Mouse (Mus musculus) regulatory T cell (primary cell): ENCODE data around the gene Gm19668.
"Not testable (repeated sequence)": the region's sequence is repeated elsewhere in the genome, so short reads cannot be mapped to it uniquely, and the experiment has no call there.

Experiments
- in situ Hi-C: fragments of 300-600 bp; cut with MboI, MseI; formaldehyde crosslinking; loops from one replicate; pipeline ENCODE4 v1.15.1; 2025; ENCODE audit warnings: high pct_unique_total_duplicates

The Gm19668 gene

GRCm38 (mm10) chr10:77771225-77771624 lies 27.7 kb downstream of the Gm19668 start, which contains the start of gene Gm3238:
TSS of gene Gm3238 (minus strand) at chr10:77771325.
- in situ Hi-C loops = not testable (repeated sequence)

DNA sequence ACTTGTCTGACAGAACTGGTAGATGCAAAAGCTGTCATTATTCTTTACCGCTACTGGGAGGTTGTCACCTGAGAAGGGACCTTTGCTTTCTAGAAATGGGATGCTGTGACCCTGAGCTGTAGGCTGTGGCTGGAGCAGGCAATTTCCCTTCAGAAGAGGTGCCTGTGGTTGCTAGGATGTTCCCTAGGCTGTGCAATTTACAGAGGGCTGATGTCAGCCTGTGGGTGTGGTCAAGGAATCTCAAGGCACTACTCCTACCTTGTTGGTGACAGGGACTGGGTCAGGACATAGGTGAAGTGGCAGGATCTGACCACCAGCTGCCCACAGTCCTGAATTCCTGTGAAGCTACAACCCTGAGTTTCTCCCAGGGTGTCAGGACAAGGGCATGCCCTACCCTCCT lies 29.2 kb downstream of the Gm19668 start:
- in situ Hi-C loops = no loop called here

DNA sequence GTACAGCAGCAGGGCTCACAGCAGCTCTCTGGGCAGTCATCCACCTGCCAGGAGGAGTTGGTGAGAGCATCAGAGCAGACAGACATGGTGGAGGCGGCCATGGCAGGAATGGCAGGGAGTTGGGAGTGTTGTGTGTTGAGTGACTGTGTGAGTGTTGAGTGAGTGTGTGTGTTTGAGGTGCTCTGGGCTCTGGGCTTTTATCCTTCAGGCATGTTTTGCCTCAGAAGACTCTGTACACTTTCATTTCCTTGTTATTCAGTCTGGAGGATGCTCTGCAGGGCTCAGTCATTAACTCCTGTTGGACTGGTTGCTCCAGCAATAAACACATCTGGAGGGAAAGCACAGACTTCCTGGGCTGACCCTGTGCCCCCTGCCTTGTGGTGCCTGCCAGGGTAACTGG lies 39.4 kb downstream of the Gm19668 start, which contains the start of gene Gm3233:
Gm3233 (minus strand) TSS at position 101 of the 400 bp plus-strand sequence.
- in situ Hi-C loops = loop anchor here (10.0 kb wide), 1 partner anchor 1955 kb away; no protein-coding TSS in a partner anchor

GRCm38 (mm10) chr10:77753448-77753847 lies 45.5 kb downstream of the Gm19668 start:
- in situ Hi-C loops = loop anchor here (10.0 kb wide), 1 partner anchor 1949 kb away; no protein-coding TSS in a partner anchor

DNA sequence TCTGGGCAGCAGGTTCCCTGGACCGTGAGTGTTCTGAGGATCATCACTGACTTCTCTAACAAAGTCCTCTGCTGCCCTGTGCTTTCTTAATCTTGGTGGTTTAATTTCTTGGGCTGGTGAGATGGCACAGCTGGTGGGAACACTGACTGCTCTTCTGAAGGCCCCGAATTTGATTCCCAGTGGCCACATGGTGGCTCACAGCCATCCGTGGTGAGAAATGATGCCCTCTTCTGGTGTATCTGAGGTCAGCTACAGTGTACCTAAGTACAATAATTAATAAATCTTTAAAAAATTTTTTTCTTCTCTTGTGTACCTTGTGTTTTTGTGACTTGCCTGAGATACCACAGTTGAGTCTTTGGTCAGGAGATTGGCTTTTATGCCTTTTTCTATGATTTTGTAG lies 46.6 kb downstream of the Gm19668 start:
- in situ Hi-C loops = loop anchor here (10.0 kb wide), 1 partner anchor 1948 kb away; no protein-coding TSS in a partner anchor

GRCm38 (mm10) chr10:77751254-77751653 lies 47.7 kb downstream of the Gm19668 start, which contains the start of gene Gm9736:
TSS of gene Gm9736 (minus strand) at chr10:77751354.
- in situ Hi-C loops = loop anchor here (10.0 kb wide), 1 partner anchor 1946 kb away; no protein-coding TSS in a partner anchor

DNA sequence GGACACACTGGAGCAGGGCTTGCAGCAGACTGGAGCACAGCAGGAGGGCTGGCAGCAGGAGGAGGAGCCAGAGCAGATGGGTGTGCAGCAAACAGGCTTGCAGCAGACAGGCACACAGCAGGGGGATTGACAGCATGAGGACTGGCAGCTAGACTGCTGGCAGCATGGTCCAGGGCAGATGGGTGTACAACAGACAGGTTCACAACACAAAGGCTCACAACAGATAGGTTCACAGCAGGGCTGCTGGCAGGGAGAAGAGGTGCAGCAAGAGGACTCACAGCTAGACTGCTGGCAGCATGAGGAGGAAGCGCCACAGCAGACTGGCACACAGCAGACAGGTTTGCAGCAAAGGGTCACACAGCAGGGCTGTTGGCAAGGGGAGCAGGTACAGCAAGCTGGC lies 48.2 kb downstream of the Gm19668 start:
- in situ Hi-C loops = loop anchor here (10.0 kb wide), 1 partner anchor 1946 kb away; no protein-coding TSS in a partner anchor
